7 mouse cellular contexts compared by ENCODE assay signal in genomic region chr3:52105156-52105555, GRCm38 (mm10). TPM values are rescaled to one million over a fixed set of nuclear protein-coding genes. Genes with fewer than 3 reads are reported as not detected.
DNase-seq lines count a peak whose midpoint lies in the region; ATAC-seq lines count a peak whose summit lies in the region.

No protein-coding gene starts in this region.

- no peaks in the 10 kb centered on the region for H3K27me3 ChIP-seq in lung, embryonic 15.5 days
- no peaks in the 10 kb centered on the region for H3K27me3 ChIP-seq in forebrain, embryonic 14.5 days (replicated peaks; ENCODE audit: control insufficient read depth, insufficient read depth, low read length)
- no peaks in the 10 kb centered on the region for H3K27me3 ChIP-seq in limb, embryonic 12.5 days
- no peaks in the 10 kb centered on the region for H3K27me3 ChIP-seq in neural tube, embryonic 14.5 days (ENCODE audit: control insufficient read depth, insufficient read depth, low read length)

- no peaks in the 10 kb centered on the region for H3K36me3 ChIP-seq in lung, embryonic 15.5 days
- no peaks in the 10 kb centered on the region for H3K36me3 ChIP-seq in forebrain, embryonic 14.5 days (ENCODE audit: control insufficient read depth, insufficient read depth, low read length)
- no peaks in the 10 kb centered on the region for H3K36me3 ChIP-seq in limb, embryonic 12.5 days
- H3K36me3 ChIP-seq in neural tube, embryonic 14.5 days (ENCODE audit: control insufficient read depth, insufficient read depth, low read length) = no peaks in the 10 kb centered on the region

- DNase-seq in lung, postnatal 14 days = no peak
- DNase-seq in forebrain, embryonic 14.5 days (ENCODE audit: low spot score) = no peak
- DNase-seq in gastrocnemius, postnatal 36 days = no peak

- intact Hi-C loops in gastrocnemius, postnatal 36 days (cut with DNase I) = no loop called here

- WGBS in lung, embryonic 15.5 days = under 1% methylated on average over 17 of the region's 20 CpGs
- 0% methylated on average over 13 of the region's 20 CpGs for WGBS in forebrain, embryonic 14.5 days
- WGBS in limb, embryonic 12.5 days = 0% methylated on average over 15 of the region's 20 CpGs
- under 1% methylated on average over 14 of the region's 20 CpGs for WGBS in neural tube, embryonic 14.5 days

- ATAC-seq in lung, embryonic 15.5 days (ENCODE audit: borderline replicate concordance, extremely low read depth, low FRiP score, low TSS enrichment) = no peak
- no peak for ATAC-seq in forebrain, embryonic 14.5 days
- no peak for ATAC-seq in limb, embryonic 12.5 days (ENCODE audit: insufficient number of reproducible peaks, insufficient read depth, low FRiP score, low TSS enrichment, low read depth)
- ATAC-seq in neural tube, embryonic 14.5 days (ENCODE audit: low read depth) = no peak

- peak overlapping the region; percentile 74 for H3K4me3 ChIP-seq in lung, embryonic 15.5 days
- peak overlapping the region; percentile 88 for H3K4me3 ChIP-seq in brown adipose tissue, adult 24 weeks (ENCODE audit: insufficient read depth, low read depth, low read length)
- H3K4me3 ChIP-seq in forebrain, embryonic 14.5 days (ENCODE audit: low read depth, low read length) = peak overlapping the region; percentile 73
- H3K4me3 ChIP-seq in limb, embryonic 12.5 days (replicated peaks) = peak overlapping the region; percentile 77
- peak overlapping the region; percentile 64 for H3K4me3 ChIP-seq in neural tube, embryonic 14.5 days (ENCODE audit: low read depth, low read length)

- H3K9ac ChIP-seq in lung, embryonic 15.5 days = peak overlapping the region; percentile 87; the same call in 1 of the 2 replicates
- peak overlapping the region; percentile 95 for H3K9ac ChIP-seq in forebrain, embryonic 14.5 days (ENCODE audit: low read length)
- H3K9ac ChIP-seq in limb, embryonic 12.5 days (replicated peaks) = peak overlapping the region; percentile 90
- H3K9ac ChIP-seq in neural tube, embryonic 14.5 days (replicated peaks; ENCODE audit: low read depth, low read length) = peak overlapping the region; percentile 74

- peak overlapping the region; percentile 99 for H3K27ac ChIP-seq in lung, embryonic 15.5 days
- no peak overlapping the region; the same call in 1 of the 2 replicates for H3K27ac ChIP-seq in brown adipose tissue, adult 24 weeks (replicated peaks; ENCODE audit: low read depth, low read length)
- H3K27ac ChIP-seq in forebrain, embryonic 14.5 days (ENCODE audit: low read depth, low read length) = peak overlapping the region; percentile 99
- peak overlapping the region; percentile 96 for H3K27ac ChIP-seq in limb, embryonic 12.5 days
- H3K27ac ChIP-seq in neural tube, embryonic 14.5 days (ENCODE audit: low read depth, low read length) = peak overlapping the region; percentile 100

- H3K4me1 ChIP-seq in lung, embryonic 15.5 days = peaks cover 17% of the 10 kb centered on the region
- no peaks in the 10 kb centered on the region for H3K4me1 ChIP-seq in brown adipose tissue, adult 24 weeks (ENCODE audit: control insufficient read depth, insufficient read depth, insufficient read length, low read length)
- H3K4me1 ChIP-seq in forebrain, embryonic 14.5 days (ENCODE audit: control insufficient read depth, insufficient read depth, low read length) = peaks cover 8% of the 10 kb centered on the region; the same call in 1 of the 2 replicates
- 0 out of 2 replicates have a peak, but pooled peaks cover 10% of the 10 kb centered on the region for H3K4me1 ChIP-seq in limb, embryonic 12.5 days (replicated peaks)
- peaks cover 3% of the 10 kb centered on the region; the same call in 1 of the 2 replicates for H3K4me1 ChIP-seq in neural tube, embryonic 14.5 days (ENCODE audit: control insufficient read depth, insufficient read depth, low read length)

- peak overlapping the region; percentile 77 for H3K4me2 ChIP-seq in lung, embryonic 15.5 days
- peak overlapping the region; percentile 91 for H3K4me2 ChIP-seq in forebrain, embryonic 14.5 days (ENCODE audit: low read length)
- peak overlapping the region; percentile 92 for H3K4me2 ChIP-seq in limb, embryonic 12.5 days
- H3K4me2 ChIP-seq in neural tube, embryonic 14.5 days (ENCODE audit: low read depth, low read length) = peak overlapping the region; percentile 80

- no peaks in the 10 kb centered on the region for H3K9me3 ChIP-seq in lung, embryonic 15.5 days
- H3K9me3 ChIP-seq in forebrain, embryonic 14.5 days (replicated peaks; ENCODE audit: control insufficient read depth, low read length) = no peaks in the 10 kb centered on the region
- 0 out of 2 replicates have a peak, but pooled peaks cover 3% of the 10 kb centered on the region for H3K9me3 ChIP-seq in limb, embryonic 12.5 days
- no peaks in the 10 kb centered on the region for H3K9me3 ChIP-seq in neural tube, embryonic 14.5 days (ENCODE audit: control insufficient read depth, low read length)

RNA-seq across cellular contexts. Expression of gene Maml3, which starts 0.3 kb away (rescaled TPM):
- 7.4 and 8.4 TPM in 2 replicates for polyA plus RNA-seq in lung, embryonic 15.5 days (2015; fragmentation: Nextera tagmentation; extraction: Ambion mirVana)
- 0.58 and 1.0 TPM in 2 replicates for polyA plus RNA-seq in brown adipose tissue, adult 24 weeks (2012; ENCODE audit: insufficient read depth, insufficient read length, missing spikeins)
- 3.5 and 4.2 TPM in 2 replicates for polyA plus RNA-seq in forebrain, embryonic 14.5 days (2014; fragmentation: Nextera tagmentation; extraction: Ambion mirVana)
- polyA plus RNA-seq in limb, embryonic 12.5 days (2016; fragmentation: Nextera tagmentation; extraction: Ambion mirVana) = 5.1 and 5.4 TPM in 2 replicates
- polyA plus RNA-seq in neural tube, embryonic 14.5 days (2014; fragmentation: Nextera tagmentation; extraction: Ambion mirVana) = 8.2 and 9.6 TPM in 2 replicates
- total RNA-seq in gastrocnemius, postnatal 36 days (2021) = 1 to 10 TPM; 1.9 to 2.6 TPM
